Mouse (Mus musculus): ENCODE measurements around the gene Stap2.

Gene Stap2

DNA sequence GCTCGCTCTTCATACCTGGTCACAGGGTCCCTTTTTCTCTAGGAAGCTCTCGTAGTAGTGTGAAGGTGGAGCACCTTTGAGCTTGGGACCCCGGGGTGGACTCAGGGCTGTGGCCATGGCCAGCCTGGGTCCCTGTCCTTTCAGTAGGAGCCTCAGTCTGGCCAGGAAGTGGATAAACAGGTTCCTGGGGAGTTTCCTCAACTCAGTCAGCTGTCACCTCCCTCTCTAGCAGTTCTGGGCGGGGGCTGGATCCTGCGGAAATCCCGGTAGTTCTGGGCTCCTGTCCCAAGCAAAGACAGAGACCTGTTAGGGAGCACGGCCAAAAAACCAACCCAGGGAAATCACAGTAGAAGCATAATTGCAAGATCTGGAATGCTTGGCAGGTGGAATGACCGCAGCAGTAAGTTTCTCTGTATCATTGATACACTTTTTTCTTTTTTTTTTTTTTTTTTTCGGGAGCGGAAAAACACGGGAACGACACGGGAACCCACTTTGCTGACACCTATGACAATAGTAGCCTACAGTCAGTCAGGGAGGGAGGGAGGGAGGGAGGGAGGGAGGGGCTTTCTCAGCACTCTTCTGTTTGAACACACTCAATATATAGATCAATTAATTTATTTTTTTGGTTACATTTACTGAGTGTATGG, at the start of gene Stap2, which contains the start of gene Mpnd:
Stap2 (minus strand) TSS at position 170 of the 647 bp plus-strand sequence.
Mpnd (plus strand) TSS at position 297 of the 647 bp plus-strand sequence.
- DNase-seq (ENCODE audit: low spot score in 2 of 2): no peak

- DNase-seq (ENCODE audit: low spot score in 2 of 2): no peak
Measured at GRCm38 (mm10) chr17:56054938-56055337, 49.6 kb upstream of the Stap2 start.

DNA sequence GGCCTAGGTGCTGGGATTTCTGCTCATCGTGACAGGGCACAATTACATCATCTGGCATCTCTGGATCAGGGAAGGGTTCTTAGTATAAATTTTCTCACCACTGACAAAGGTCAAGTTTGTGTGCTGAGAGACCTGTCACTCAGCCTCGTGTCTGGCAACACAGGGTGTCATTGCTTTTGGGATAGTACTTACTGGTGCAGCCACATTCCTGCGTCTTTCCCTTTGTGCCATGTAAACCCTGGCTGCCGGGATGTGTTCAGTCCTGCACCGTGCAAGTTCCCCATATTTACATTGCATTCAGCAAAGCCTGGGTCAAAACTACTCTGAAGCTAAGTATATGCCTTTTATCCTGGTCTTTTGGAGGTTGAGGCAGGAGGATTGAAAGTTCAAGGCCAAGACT, 46.0 kb upstream of the Stap2 start:
- no peak for DNase-seq (ENCODE audit: low spot score in 2 of 2)

DNA sequence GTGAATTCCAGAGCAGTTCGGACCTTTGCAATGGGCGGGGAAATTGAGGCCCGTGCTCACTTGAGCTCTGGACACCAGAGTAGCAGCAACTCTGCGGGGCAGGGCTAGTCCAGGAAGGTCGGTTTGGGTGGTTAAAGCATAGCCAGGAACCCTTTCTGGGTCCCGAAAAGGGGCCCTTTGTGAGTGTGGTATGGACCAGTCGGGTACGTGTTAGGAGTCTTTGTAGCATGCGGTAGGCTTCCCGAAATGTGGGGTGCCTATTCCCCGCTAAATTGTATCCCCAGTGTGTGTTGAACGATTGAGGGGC, 35.4 kb upstream of the Stap2 start:
- no peak for DNase-seq (ENCODE audit: low spot score in 2 of 2)

- peak; percentile 97 to 98 for DNase-seq (ENCODE audit: low spot score in 2 of 2)
Measured at GRCm38 (mm10) chr17:56040030-56040856, 34.9 kb upstream of the Stap2 start, which contains the start of gene Chaf1a. Gene Chaf1a, plus strand, starts transcription at chr17:56040439.

DNA sequence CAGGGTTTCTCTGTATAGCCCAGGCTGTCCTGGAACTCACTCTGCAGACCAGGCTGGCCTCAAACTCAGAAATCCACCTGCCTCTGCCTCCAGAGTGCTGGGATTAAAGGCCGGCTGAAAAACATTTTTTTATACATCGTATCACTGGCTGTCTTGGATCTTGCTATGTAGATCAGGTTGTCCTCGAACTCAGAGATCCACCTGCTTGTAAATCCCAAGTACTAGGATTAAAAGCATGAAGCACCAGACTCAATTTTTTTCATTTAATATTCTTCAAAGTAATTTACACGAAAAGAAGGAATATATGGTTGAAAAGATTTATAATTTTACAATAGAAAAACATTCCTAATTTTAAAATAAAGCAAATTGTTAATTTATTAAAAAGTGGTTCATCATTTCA, 34.0 kb upstream of the Stap2 start:
- DNase-seq (ENCODE audit: low spot score in 2 of 2): no peak

- DNase-seq (ENCODE audit: low spot score in 2 of 2): no peak
Measured at GRCm38 (mm10) chr17:56038583-56039261, 33.3 kb upstream of the Stap2 start.

DNA sequence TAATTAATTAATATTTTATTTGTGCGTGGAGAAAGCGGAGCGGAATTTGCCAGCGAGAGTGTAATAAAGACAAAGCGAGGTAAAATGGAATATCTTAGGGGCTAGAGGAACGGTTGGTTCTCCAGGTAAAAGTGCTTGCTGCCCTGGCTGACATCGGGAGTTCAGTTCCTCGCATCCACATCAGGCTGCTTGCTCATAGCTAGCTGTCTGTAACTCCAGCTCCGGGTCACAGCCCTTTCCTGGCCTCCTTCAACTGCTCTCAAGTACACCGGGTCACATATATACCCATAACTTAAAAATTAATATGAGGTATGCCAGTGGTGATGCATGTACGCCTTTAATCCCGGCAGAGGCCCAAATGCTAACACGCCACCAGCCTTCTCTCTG, 31.5 kb upstream of the Stap2 start:
- no peak for DNase-seq (ENCODE audit: low spot score in 2 of 2)

DNA sequence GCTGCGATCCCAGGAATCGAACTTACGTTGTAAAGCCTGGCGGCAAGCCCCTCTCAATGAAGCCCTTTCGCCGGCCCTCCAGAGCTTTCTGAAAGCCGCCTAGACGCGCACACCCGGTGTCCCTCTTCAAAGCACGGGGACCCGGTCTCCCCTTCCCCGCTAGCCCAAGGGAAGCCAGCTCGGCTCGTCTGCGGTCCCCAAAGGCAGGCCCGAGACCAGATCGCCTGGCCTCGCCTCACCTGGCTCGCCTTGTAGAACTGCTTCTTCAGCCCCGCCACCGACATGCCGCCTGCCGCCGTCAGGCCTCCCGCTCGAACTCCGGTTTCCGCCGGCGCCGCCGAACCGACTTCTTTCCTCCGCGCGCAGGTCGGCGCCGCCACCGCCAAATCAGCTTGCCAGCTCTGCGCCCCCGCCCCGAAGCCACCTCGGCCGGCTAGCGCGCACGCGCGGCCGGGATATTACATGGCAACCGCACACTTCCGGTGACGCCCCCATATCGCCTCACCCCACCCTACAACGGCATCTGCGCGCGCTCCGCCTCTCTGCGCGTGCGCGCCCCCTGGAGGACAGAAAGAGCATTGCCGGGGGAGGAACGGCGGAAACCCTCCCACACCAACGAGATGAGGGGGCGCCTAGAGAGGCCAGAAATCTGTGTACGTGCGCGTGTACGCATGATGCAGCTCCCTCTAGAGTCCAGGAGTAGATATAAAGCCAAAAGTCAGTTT, 31.0 kb upstream of the Stap2 start, which contains the start of gene Sh3gl1:
Sh3gl1 (minus strand) TSS at position 460 of the 725 bp plus-strand sequence.
- peak; percentile 99 to 100 for DNase-seq (ENCODE audit: low spot score in 2 of 2)

GRCm38 (mm10) chr17:56035216-56035615, 29.8 kb upstream of the Stap2 start:
- no peak for DNase-seq (ENCODE audit: low spot score in 2 of 2)

- DNase-seq (ENCODE audit: low spot score in 2 of 2): no peak
Measured at GRCm38 (mm10) chr17:56034726-56035100, 29.3 kb upstream of the Stap2 start.

- no peak for DNase-seq (ENCODE audit: low spot score in 2 of 2)
Measured at GRCm38 (mm10) chr17:56034040-56034725, 28.8 kb upstream of the Stap2 start.

- no peak for DNase-seq (ENCODE audit: low spot score in 2 of 2)
Measured at GRCm38 (mm10) chr17:56032831-56033230, 27.4 kb upstream of the Stap2 start.

GRCm38 (mm10) chr17:56032127-56032733, 26.8 kb upstream of the Stap2 start:
- no peak for DNase-seq (ENCODE audit: low spot score in 2 of 2)

GRCm38 (mm10) chr17:56031431-56031830, 26.0 kb upstream of the Stap2 start:
- no peak for DNase-seq (ENCODE audit: low spot score in 2 of 2)

- no peak for DNase-seq (ENCODE audit: low spot score in 2 of 2)
Measured at GRCm38 (mm10) chr17:56030919-56031318, 25.5 kb upstream of the Stap2 start.

DNA sequence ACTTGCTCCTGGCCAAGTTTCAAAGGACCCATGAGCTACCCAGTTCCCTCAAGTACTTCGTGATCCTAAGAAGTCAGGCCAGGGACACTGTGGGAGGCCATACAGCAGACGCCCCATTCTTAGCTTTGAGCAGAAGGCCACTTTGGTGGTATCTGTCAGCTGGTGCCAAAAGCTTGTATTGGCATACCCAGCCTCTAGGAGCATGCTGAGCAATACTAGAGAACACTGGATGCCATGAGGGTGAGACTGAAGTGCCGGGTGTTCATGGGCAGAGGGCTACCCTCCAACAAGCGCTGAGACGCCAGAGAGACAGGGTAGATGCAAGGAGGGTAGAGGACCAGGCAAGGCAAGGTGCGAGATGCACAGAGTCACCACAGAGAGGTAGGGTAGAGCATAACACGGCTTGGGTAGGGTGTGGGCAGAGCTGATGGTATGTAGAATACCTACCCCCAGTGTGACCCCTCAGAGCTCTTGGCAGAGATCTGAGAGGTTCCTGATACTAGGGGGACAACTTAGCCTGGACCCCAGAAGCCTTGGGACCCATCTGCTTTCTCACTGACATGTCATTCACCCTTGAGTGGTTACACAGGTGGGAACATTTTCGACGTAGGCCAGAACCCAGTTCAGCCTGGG, 25.0 kb upstream of the Stap2 start:
- no peak for DNase-seq (ENCODE audit: low spot score in 2 of 2)

DNA sequence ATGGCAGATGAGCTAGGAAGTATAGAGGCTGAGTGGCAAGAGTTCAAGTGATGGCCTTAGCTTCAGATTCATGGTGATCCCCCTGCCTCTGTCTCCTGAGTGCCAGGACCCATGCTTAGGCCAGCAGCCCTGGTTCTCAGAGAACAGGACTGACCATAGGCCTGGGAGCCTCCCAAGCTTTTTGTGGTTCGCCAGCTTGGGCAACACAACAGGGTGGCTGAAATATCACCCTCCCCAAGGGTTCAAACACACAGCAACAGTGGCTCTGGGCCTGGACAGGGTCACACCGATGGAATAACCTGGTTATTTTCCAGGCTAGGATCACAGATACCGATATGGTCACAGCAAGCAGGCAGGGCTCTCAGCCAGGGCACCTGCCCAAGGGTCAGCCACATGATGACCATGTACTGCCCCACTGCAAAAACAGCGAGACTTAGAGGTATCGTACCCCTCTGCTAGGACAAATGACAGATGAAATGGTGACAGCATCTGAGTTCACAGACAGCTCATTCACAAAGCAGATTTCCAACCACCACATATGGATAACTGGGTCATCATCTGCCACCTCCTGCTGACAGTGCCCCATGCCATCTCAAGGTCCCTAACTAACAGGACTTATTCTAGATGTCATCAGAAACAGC, 22.5 kb upstream of the Stap2 start:
- no peak for DNase-seq (ENCODE audit: low spot score in 2 of 2)

- DNase-seq (ENCODE audit: low spot score in 2 of 2): no peak
Measured at GRCm38 (mm10) chr17:56026881-56027280, 21.5 kb upstream of the Stap2 start.

DNA sequence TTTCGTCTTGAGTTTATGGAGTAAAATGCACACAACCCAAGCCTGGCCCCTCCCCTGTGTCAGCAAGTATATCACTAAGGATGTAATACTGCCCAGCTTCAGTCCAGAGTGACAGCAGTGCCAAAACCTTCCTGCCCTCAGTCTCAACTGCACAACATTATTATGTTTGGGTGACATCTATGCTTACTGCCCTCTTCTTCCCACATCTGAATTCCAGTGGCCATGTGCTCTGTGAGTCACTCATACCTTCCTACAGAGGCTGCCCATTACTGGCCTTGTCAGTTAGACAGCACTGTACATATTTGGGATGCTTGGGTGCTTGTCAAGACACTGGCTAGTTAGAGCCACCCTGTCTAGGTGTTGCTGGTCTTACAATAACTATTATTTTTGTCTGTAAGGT, 20.9 kb upstream of the Stap2 start:
- peak in 1 of 2 experiments; percentile 2 for DNase-seq (ENCODE audit: low spot score in 2 of 2)
